Mouse (Mus musculus) hindbrain, embryonic 10.5 days (tissue): ENCODE results near the gene B3galt6. TPM values are rescaled to one million over a fixed set of nuclear protein-coding genes. Genes with fewer than 3 reads are reported as not detected.
A peak's percentile ranks its signal among the peaks of the same experiment; 100 is the strongest.

ENCODE experiments used
- DNase-seq: peaks from one replicate; pipeline ENCODE4 v3.0.0-alpha.2; 2017; ENCODE audit warnings: low spot score
- H3K27ac ChIP-seq: fragments of 300-500 bp; sonication (generic); 2 replicates; pipeline ENCODE4 v1.5.1; 2016; ENCODE audit warnings: mild to moderate bottlenecking, moderate library complexity
- H3K27me3 ChIP-seq: fragments of 300-500 bp; sonication (generic); 2 replicates; pipeline ENCODE4 v1.6.1; 2016; ENCODE audit warnings: mild to moderate bottlenecking; ENCODE audit not compliant: poor library complexity, insufficient read depth, severe bottlenecking
- H3K36me3 ChIP-seq: fragments of 300-500 bp; sonication (generic); 2 replicates; pipeline ENCODE4 v1.6.1; 2016; ENCODE audit warnings: mild to moderate bottlenecking, moderate library complexity
- H3K4me1 ChIP-seq: fragments of 300-500 bp; sonication (generic); replicated peaks from 2 replicates; pipeline ENCODE4 v1.6.1; 2016; ENCODE audit warnings: mild to moderate bottlenecking
- H3K4me3 ChIP-seq: fragments of 300-500 bp; sonication (generic); 2 replicates; pipeline ENCODE4 v1.5.1; 2016; ENCODE audit warnings: mild to moderate bottlenecking, moderate library complexity
- H3K9me3 ChIP-seq: fragments of 300-500 bp; sonication (generic); 2 replicates; pipeline ENCODE4 v1.6.1; 2016; ENCODE audit warnings: mild to moderate bottlenecking, moderate library complexity
- WGBS: fragments of 180-500 bp; shearing (Covaris S2); methylation state at CpG from one replicate; pipeline ENCODE4 v1.1.7; 2016; 5-methylcytosine and 5-hydroxymethylcytosine counted together
- polyA plus RNA-seq: library from polyadenylated mRNA; unstranded; fragments of >200 nt; fragmentation: Nextera tagmentation; extraction: Ambion mirVana; gene quantifications from 2 replicates; pipeline ENCODE4 v1.2.1, GENCODE M21; 2016

Gene B3galt6
- polyA plus RNA-seq, 1 experiment from 2014 or later, result 17.2 TPM

- no peak for DNase-seq
- Histone ChIP-seq H3K27me3 (no peaks in the 10 kb centered on the region), H3K27ac (no peak overlapping the region), H3K9me3 (no peaks in the 10 kb centered on the region), H3K36me3 (peaks cover 42% of the 10 kb centered on the region), H3K4me3 (no peak overlapping the region), H3K4me1 (no peaks in the 10 kb centered on the region)
- 81% methylated on average over 9 of the region's 9 CpGs for WGBS
These were observed 29.5 kb upstream of the B3galt6 start for GRCm38 (mm10) chr4:156021942-156022419.

- WGBS, result 78% methylated on average over 3 of the region's 3 CpGs
- Histone ChIP-seq H3K27me3 (no peaks in the 10 kb centered on the region), H3K9me3 (no peaks in the 10 kb centered on the region), H3K36me3 (peaks cover 39% of the 10 kb centered on the region), H3K4me1 (no peaks in the 10 kb centered on the region), H3K27ac (no peak overlapping the region), H3K4me3 (no peak overlapping the region)
- no peak for DNase-seq
These were observed 28.9 kb upstream of the B3galt6 start for GRCm38 (mm10) chr4:156021381-156021780.

GRCm38 (mm10) chr4:156019771-156020170, 27.3 kb upstream of the B3galt6 start:
- Histone ChIP-seq H3K4me1 (no peaks in the 10 kb centered on the region), H3K27me3 (no peaks in the 10 kb centered on the region), H3K36me3 (peaks cover 45% of the 10 kb centered on the region), H3K27ac (no peak overlapping the region), H3K9me3 (no peaks in the 10 kb centered on the region), H3K4me3 (no peak overlapping the region)
- DNase-seq, result no peak
- 90% methylated on average over 12 of the region's 12 CpGs for WGBS

GRCm38 (mm10) chr4:156014436-156014835, 22.0 kb upstream of the B3galt6 start:
- WGBS, result 89% methylated on average over 2 of the region's 2 CpGs
- H3K4me1 ChIP-seq, result no peaks in the 10 kb centered on the region
- no peak overlapping the region for H3K4me3 ChIP-seq
- no peaks in the 10 kb centered on the region for H3K27me3 ChIP-seq
- no peaks in the 10 kb centered on the region for H3K9me3 ChIP-seq
- peaks cover 73% of the 10 kb centered on the region for H3K36me3 ChIP-seq
- DNase-seq, result no peak
- no peak overlapping the region for H3K27ac ChIP-seq

- Histone ChIP-seq H3K36me3 (peaks cover 81% of the 10 kb centered on the region), H3K4me3 (no peak within 1 kb of the TSS), H3K4me1 (no peaks in the 10 kb centered on the region), H3K27ac (no peak within 1 kb of the TSS), H3K9me3 (no peaks in the 10 kb centered on the region), H3K27me3 (no peaks in the 10 kb centered on the region)
- no peak for DNase-seq
- WGBS, result 86% methylated on average over 8 of the region's 8 CpGs
These were observed 21.2 kb upstream of the B3galt6 start, which contains the start of gene Tnfrsf4 for GRCm38 (mm10) chr4:156013637-156014036. TSS of gene Tnfrsf4 (plus strand) at chr4:156013843.

- H3K4me1 ChIP-seq, result no peaks in the 10 kb centered on the region
- peaks cover 98% of the 10 kb centered on the region for H3K36me3 ChIP-seq
- WGBS, result 94% methylated on average over 4 of the region's 4 CpGs
These were observed 15.9 kb upstream of the B3galt6 start for GRCm38 (mm10) chr4:156008369-156008768.

GRCm38 (mm10) chr4:156004109-156004508, 11.7 kb upstream of the B3galt6 start:
- Histone ChIP-seq H3K27ac (no peak overlapping the region), H3K4me1 (no peaks in the 10 kb centered on the region), H3K9me3 (no peaks in the 10 kb centered on the region), H3K36me3 (peaks cover 94% of the 10 kb centered on the region), H3K4me3 (no peak overlapping the region), H3K27me3 (no peaks in the 10 kb centered on the region)
- 93% methylated on average over 3 of the region's 3 CpGs for WGBS
- DNase-seq, result no peak

More at GRCm38 (mm10) chr4:156008369-156008768, 15.9 kb upstream of the B3galt6 start:
- H3K27me3 ChIP-seq, result no peaks in the 10 kb centered on the region
- no peaks in the 10 kb centered on the region for H3K9me3 ChIP-seq
- H3K4me3 ChIP-seq, result no peak overlapping the region
- no peak for DNase-seq
- no peak overlapping the region for H3K27ac ChIP-seq

- peaks cover 47% of the 10 kb centered on the region for H3K36me3 ChIP-seq
- H3K9me3 ChIP-seq, result no peaks in the 10 kb centered on the region
- no peaks in the 10 kb centered on the region for H3K27me3 ChIP-seq
- H3K27ac ChIP-seq, result peak overlapping the region; percentile 97
- peaks cover 36% of the 10 kb centered on the region for H3K4me1 ChIP-seq
- no peak for DNase-seq
- WGBS, result 5% methylated on average over 15 of the region's 15 CpGs
- H3K4me3 ChIP-seq, result peak overlapping the region; percentile 91
These were observed 1.2 kb upstream of the B3galt6 start for GRCm38 (mm10) chr4:155993606-155994005.

GRCm38 (mm10) chr4:155992906-155993547, 578 bp upstream of the B3galt6 start:
- peaks cover 36% of the 10 kb centered on the region for H3K4me1 ChIP-seq
- peak overlapping the region; percentile 91 for H3K4me3 ChIP-seq
- H3K27me3 ChIP-seq, result no peaks in the 10 kb centered on the region
- WGBS, result under 1% methylated on average over 70 of the region's 70 CpGs
- H3K9me3 ChIP-seq, result no peaks in the 10 kb centered on the region
- DNase-seq, result peak; percentile 96
- peak overlapping the region; percentile 97 for H3K27ac ChIP-seq
- peaks cover 41% of the 10 kb centered on the region for H3K36me3 ChIP-seq

- peak overlapping the region; percentile 91 for H3K4me3 ChIP-seq
- peaks cover 36% of the 10 kb centered on the region for H3K4me1 ChIP-seq
- WGBS, result 26% methylated on average over 37 of the region's 37 CpGs
- H3K27ac ChIP-seq, result peak overlapping the region; percentile 97
- no peaks in the 10 kb centered on the region for H3K27me3 ChIP-seq
- no peaks in the 10 kb centered on the region for H3K9me3 ChIP-seq
- DNase-seq, result no peak
- H3K36me3 ChIP-seq, result peaks cover 30% of the 10 kb centered on the region
These were observed 580 bp downstream of the B3galt6 start for GRCm38 (mm10) chr4:155991908-155992230.

GRCm38 (mm10) chr4:155991211-155991907, 1.1 kb downstream of the B3galt6 start:
- DNase-seq, result peak; percentile 10
- H3K36me3 ChIP-seq, result peaks cover 25% of the 10 kb centered on the region
- peak overlapping the region; percentile 97 for H3K27ac ChIP-seq
- H3K27me3 ChIP-seq, result no peaks in the 10 kb centered on the region
- H3K9me3 ChIP-seq, result no peaks in the 10 kb centered on the region
- peaks cover 36% of the 10 kb centered on the region for H3K4me1 ChIP-seq
- peak overlapping the region; percentile 91 for H3K4me3 ChIP-seq
- WGBS, result 85% methylated on average over 22 of the region's 22 CpGs

GRCm38 (mm10) chr4:155983788-155984187, 8.7 kb downstream of the B3galt6 start:
- Histone ChIP-seq H3K27ac (no peak overlapping the region), H3K9me3 (no peaks in the 10 kb centered on the region), H3K36me3 (no peaks in the 10 kb centered on the region; the same call in 1 of the 2 replicates), H3K4me3 (no peak overlapping the region), H3K4me1 (peaks cover 9% of the 10 kb centered on the region), H3K27me3 (no peaks in the 10 kb centered on the region)
- 17% methylated on average over 2 of the region's 2 CpGs for WGBS
- no peak for DNase-seq

GRCm38 (mm10) chr4:155981436-155982082, 10.9 kb downstream of the B3galt6 start:
- no peaks in the 10 kb centered on the region for H3K27me3 ChIP-seq
- DNase-seq, result no peak
- no peaks in the 10 kb centered on the region for H3K36me3 ChIP-seq
- peaks cover 11% of the 10 kb centered on the region for H3K9me3 ChIP-seq
- peaks cover 9% of the 10 kb centered on the region for H3K4me1 ChIP-seq
- WGBS, result 81% methylated on average over 12 of the region's 12 CpGs
- H3K4me3 ChIP-seq, result no peak overlapping the region
- no peak overlapping the region for H3K27ac ChIP-seq
